Mouse (Mus musculus) forebrain, embryonic 12.5 days (tissue): ENCODE results near the gene Misp. TPM values are rescaled to one million over a fixed set of nuclear protein-coding genes. Genes with fewer than 3 reads are reported as not detected.
A peak's percentile ranks its signal among the peaks of the same experiment; 100 is the strongest.

ENCODE experiments used
- ATAC-seq: fragments of 200-750 bp; cut with Nextera tagmentation; 2 replicates; pipeline ENCODE4 v1.8.0; 2017; ENCODE audit warnings: moderate TSS enrichment; ENCODE audit not compliant: low FRiP score
- H3K27ac ChIP-seq: fragments of 300-500 bp; sonication (generic); 2 replicates; pipeline ENCODE4 v1.5.1; 2016; ENCODE audit warnings: mild to moderate bottlenecking
- H3K27me3 ChIP-seq: fragments of 300-500 bp; sonication (generic); 2 replicates; pipeline ENCODE4 v1.6.1; 2016; ENCODE audit warnings: mild to moderate bottlenecking
- H3K36me3 ChIP-seq: fragments of 300-500 bp; sonication (generic); replicated peaks from 2 replicates; pipeline ENCODE4 v1.6.1; 2016; ENCODE audit warnings: mild to moderate bottlenecking
- H3K4me1 ChIP-seq: fragments of 300-500 bp; sonication (generic); 2 replicates; pipeline ENCODE4 v1.6.1; 2016
- H3K4me2 ChIP-seq: fragments of 300-500 bp; sonication (generic); 2 replicates; pipeline ENCODE4 v1.6.1; 2016; ENCODE audit warnings: mild to moderate bottlenecking, moderate library complexity
- H3K4me3 ChIP-seq: fragments of 300-500 bp; sonication (generic); replicated peaks from 2 replicates; pipeline ENCODE4 v1.5.1; 2016; ENCODE audit warnings: mild to moderate bottlenecking
- H3K9ac ChIP-seq: fragments of 300-500 bp; sonication (generic); 2 replicates; pipeline ENCODE4 v1.6.1; 2016; ENCODE audit warnings: mild to moderate bottlenecking
- H3K9me3 ChIP-seq: fragments of 300-500 bp; sonication (generic); 2 replicates; pipeline ENCODE4 v1.6.1; 2016
- WGBS: fragments of 180-500 bp; shearing (Covaris S2); methylation state at CpG from one replicate; pipeline ENCODE4 v1.1.7; 2016; 5-methylcytosine and 5-hydroxymethylcytosine counted together
- polyA plus RNA-seq: library from polyadenylated mRNA; unstranded; fragments of >200 nt; fragmentation: Nextera tagmentation; extraction: Ambion mirVana; gene quantifications from 2 replicates; pipeline ENCODE4 v1.2.1, GENCODE M21; 2016

Gene Misp
- polyA plus RNA-seq, 1 experiment from 2014 or later: 1.1 TPM

DNA sequence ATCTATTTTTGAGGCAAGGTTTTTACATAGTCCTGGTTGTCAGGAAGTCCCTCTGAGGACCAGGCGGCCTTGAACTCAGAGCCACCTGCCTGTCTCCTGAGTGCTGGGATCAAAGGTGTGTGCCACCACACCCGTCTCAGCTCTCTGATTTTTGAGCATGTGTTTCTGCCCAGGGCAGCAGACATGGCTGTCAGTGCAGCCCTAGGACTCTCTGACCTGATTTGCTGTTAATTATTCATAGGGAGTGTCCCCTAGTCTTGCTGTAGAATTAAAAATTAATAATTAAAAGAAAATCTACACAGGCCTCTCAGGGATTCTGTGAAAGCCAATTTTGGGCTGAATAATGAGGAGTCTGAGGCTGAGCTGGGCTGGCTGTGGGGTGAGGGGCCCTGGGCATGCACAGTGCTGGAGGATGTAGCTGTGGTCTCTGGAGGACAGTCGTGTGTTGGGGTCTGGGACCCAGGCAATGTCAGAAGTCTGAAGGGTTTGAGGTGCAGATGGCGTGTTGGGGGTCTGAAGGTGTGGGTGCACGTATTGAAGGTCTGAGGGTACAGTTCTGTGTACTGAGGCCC lies 6.4 kb upstream of the Misp start:
- WGBS: 82% methylated on average over 5 of the region's 5 CpGs
- peaks cover 77% of the 10 kb centered on the region for H3K36me3 ChIP-seq
- H3K9me3 ChIP-seq: no peaks in the 10 kb centered on the region
- H3K4me1 ChIP-seq: peaks cover 7% of the 10 kb centered on the region; the same call in 1 of the 2 replicates
- no peak for ATAC-seq
- H3K9ac ChIP-seq: no peak overlapping the region
- no peak overlapping the region for H3K4me2 ChIP-seq
- H3K4me3 ChIP-seq: no peak overlapping the region
- H3K27ac ChIP-seq: no peak overlapping the region
- H3K27me3 ChIP-seq: no peaks in the 10 kb centered on the region

DNA sequence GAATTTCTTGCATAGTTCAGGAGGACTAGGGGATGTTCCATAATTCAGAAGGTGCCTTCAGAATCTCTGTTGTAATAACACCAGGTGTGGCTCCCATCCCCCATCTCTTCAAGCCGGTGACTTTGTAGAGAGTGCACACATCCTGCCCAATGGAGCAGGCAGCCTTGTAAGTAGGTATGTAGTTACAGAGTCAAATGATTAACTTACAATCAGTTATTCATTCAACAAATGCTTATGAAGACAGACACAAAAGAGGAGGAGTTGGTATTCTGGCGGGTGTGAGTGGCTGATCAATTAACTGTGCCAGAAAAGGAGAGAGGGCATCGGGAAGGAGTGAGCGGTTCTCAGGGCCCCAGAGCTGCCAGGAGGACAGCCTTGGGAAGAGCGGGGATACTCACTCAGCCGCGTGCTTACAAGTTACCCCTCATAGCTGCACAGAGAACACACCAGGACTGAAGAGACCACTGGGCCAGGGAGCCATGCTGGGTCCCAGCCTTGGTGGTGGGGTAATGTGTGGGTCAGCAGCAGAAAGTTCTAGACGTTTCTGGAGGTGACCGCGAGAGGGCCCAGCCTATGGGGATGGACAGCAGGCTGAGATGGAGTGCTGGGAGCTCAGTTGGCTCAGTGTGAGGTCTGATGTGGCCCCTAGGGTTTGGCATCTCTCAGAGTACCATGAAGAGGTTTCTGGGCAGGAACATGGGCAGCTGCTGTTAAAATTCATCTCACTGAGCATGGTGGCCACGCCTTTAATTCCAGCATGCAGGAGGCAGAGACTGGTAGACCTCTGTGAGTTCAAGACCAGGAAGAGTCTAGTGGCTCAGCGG lies 4.9 kb upstream of the Misp start:
- H3K4me1 ChIP-seq: peaks cover 7% of the 10 kb centered on the region; the same call in 1 of the 2 replicates
- H3K27ac ChIP-seq: no peak overlapping the region
- H3K36me3 ChIP-seq: peaks cover 75% of the 10 kb centered on the region
- no peak overlapping the region for H3K4me3 ChIP-seq
- ATAC-seq: no peak
- H3K9me3 ChIP-seq: no peaks in the 10 kb centered on the region
- H3K4me2 ChIP-seq: no peak overlapping the region
- H3K27me3 ChIP-seq: no peaks in the 10 kb centered on the region
- no peak overlapping the region for H3K9ac ChIP-seq
- 87% methylated on average over 12 of the region's 12 CpGs for WGBS

DNA sequence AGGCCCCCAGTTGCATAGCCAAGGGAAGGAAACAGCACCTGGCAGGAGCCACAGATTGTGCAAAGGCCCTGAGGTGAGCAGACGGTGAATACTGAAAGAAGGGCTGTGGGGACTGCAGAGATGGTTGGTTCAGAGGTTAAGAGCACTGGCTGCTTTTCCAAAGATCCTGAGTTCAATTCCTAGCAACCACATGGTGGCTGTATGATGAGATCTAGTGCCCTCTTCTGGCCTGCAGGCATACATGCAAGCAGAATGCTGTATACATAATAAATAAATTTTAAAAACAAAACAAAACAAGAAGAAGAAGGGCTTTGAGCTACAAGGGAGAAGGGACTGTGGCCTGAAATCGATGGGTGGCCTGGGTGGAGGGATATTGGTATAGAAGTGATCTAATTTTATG lies 3.7 kb upstream of the Misp start:
- H3K4me3 ChIP-seq: no peak overlapping the region
- H3K4me1 ChIP-seq: peaks cover 10% of the 10 kb centered on the region
- no peaks in the 10 kb centered on the region for H3K27me3 ChIP-seq
- no peaks in the 10 kb centered on the region for H3K9me3 ChIP-seq
- H3K36me3 ChIP-seq: peaks cover 65% of the 10 kb centered on the region
- WGBS: 71% methylated on average over 2 of the region's 2 CpGs
- H3K4me2 ChIP-seq: no peak overlapping the region
- ATAC-seq: no peak
- no peak overlapping the region for H3K9ac ChIP-seq
- no peak overlapping the region for H3K27ac ChIP-seq

DNA sequence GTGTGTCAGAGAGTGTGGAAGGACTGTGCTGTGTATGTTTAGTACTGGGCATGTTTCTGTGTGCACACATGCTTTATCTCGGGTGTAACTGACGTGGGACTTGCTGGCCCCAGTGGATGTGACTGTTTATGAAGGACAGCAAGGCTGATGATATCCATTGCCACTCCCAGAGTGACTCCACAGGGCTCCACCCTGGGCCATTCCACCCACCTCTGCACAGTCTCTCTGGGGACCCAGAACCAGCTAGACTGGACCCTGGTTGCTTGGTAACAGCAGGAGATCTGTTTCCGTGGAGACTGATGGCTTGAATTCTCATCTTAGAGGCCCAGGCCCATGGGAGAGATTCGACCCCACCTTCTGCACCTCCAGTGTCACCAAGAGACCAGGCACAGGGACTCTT lies 2.6 kb upstream of the Misp start:
- no peak overlapping the region for H3K9ac ChIP-seq
- H3K9me3 ChIP-seq: no peaks in the 10 kb centered on the region
- ATAC-seq: no peak
- WGBS: 72% methylated on average over 4 of the region's 4 CpGs
- no peak overlapping the region for H3K4me3 ChIP-seq
- H3K4me1 ChIP-seq: peaks cover 15% of the 10 kb centered on the region
- no peak overlapping the region for H3K27ac ChIP-seq
- H3K27me3 ChIP-seq: no peaks in the 10 kb centered on the region; the same call in 1 of the 2 replicates
- no peak overlapping the region for H3K4me2 ChIP-seq
- peaks cover 57% of the 10 kb centered on the region for H3K36me3 ChIP-seq

DNA sequence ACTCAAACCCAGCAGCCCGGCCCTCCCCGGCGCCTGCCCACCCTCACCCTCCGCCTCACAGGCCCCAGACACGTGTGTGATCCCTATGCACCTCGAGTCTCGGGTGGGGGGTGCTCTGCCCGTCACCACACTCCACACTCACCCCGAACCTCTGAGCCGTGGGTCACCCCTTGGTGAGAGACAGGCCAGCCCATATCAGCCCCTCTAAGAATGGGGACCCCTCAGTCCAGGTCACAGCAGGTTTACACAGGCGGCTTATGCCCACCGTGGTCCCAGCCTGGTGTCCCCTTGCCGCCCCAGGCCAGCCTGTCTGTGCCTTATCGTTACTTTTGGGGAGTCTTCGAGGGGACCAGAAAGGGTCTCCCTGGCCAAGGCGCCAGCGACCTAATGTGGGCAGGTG lies 1.2 kb upstream of the Misp start:
- H3K36me3 ChIP-seq: peaks cover 57% of the 10 kb centered on the region
- H3K9ac ChIP-seq: no peak overlapping the region
- no peak overlapping the region for H3K4me3 ChIP-seq
- H3K9me3 ChIP-seq: no peaks in the 10 kb centered on the region
- peaks cover 15% of the 10 kb centered on the region for H3K4me1 ChIP-seq
- H3K4me2 ChIP-seq: no peak overlapping the region
- H3K27me3 ChIP-seq: no peaks in the 10 kb centered on the region; the same call in 1 of the 2 replicates
- WGBS: 92% methylated on average over 17 of the region's 17 CpGs
- H3K27ac ChIP-seq: no peak overlapping the region
- ATAC-seq: no peak

DNA sequence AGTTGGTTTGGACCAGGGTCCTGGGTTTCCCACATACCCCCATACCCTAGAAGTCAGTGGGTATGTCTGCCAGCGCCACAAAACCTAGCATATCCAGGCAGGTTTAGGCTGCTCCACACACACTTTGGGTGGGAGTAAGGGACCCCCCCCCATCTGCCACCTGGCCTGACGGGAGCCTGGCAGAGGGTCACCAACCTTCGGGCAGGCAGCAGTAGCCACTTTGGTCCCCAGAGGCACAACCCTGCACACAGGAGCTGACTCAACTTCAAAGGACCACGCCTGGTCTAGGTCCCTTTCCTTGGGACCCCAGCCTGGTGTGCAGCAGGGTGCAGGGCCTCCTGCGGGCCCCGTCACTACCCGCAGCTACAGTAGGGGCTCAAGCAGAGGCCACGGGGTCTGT lies 512 bp upstream of the Misp start:
- Histone ChIP-seq H3K4me1 (peaks cover 15% of the 10 kb centered on the region), H3K4me2 (no peak overlapping the region), H3K36me3 (peaks cover 52% of the 10 kb centered on the region), H3K27ac (no peak overlapping the region), H3K9ac (no peak overlapping the region), H3K27me3 (no peaks in the 10 kb centered on the region; the same call in 1 of the 2 replicates), H3K9me3 (no peaks in the 10 kb centered on the region), H3K4me3 (no peak overlapping the region)
- WGBS: 90% methylated on average over 8 of the region's 8 CpGs
- no peak for ATAC-seq

DNA sequence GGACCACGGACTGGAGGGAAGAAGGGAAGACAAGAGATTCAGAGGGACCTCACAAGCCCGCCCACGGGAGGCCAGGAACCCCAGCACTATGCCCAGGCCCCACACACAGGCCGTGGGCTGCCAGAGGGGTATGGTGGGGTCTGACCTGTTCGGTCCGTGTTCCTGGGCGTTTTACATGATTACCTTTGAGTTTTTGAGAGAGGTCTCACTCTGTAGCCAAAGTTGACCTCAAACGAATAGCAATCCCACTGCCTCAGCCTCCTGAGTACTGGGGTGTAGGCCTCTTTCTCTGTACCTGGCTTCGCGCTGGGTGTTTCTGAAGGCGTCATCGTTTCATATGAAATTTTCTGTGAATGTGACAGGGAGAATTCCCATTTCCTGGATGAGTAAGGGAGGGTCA lies 942 bp downstream of the Misp start:
- WGBS: 84% methylated on average over 12 of the region's 12 CpGs
- Histone ChIP-seq H3K4me2 (no peak overlapping the region), H3K4me3 (no peak overlapping the region), H3K9me3 (no peaks in the 10 kb centered on the region), H3K9ac (0 out of 2 replicates have a peak overlapping the region, but pooled peaks have one; percentile 17), H3K27ac (no peak overlapping the region), H3K27me3 (no peaks in the 10 kb centered on the region; the same call in 1 of the 2 replicates), H3K4me1 (peaks cover 15% of the 10 kb centered on the region), H3K36me3 (peaks cover 38% of the 10 kb centered on the region)
- no peak for ATAC-seq

DNA sequence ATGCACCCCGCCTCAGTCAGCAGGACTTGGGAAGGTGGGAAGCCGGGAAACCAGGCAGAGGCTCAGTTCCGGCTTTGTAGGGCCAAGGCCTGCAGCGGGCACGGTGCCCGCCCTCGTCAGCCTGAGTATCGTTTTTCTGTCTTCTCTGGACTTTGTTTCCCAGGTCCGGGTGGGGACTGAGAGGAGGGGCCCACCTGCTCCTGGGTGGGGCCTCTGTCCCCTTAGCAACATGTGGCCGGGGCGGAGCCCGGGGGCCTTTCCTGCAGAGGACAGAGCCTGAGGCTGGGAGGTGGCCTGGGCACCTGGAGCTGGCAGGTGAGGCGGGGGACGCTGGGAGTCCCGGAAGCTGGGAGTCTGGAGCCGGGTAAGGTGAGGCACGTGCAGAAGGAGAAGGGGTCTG lies 1.6 kb downstream of the Misp start:
- H3K9ac ChIP-seq: 0 out of 2 replicates have a peak overlapping the region, but pooled peaks have one; percentile 17
- H3K27me3 ChIP-seq: no peaks in the 10 kb centered on the region; the same call in 1 of the 2 replicates
- peaks cover 15% of the 10 kb centered on the region for H3K4me1 ChIP-seq
- H3K4me2 ChIP-seq: no peak overlapping the region
- peak overlapping the region; percentile 53; the same call in 1 of the 2 replicates for H3K27ac ChIP-seq
- 0 out of 2 replicates have a peak overlapping the region, but pooled peaks have one; percentile 4 for H3K4me3 ChIP-seq
- WGBS: 32% methylated on average over 17 of the region's 17 CpGs
- 0 out of 2 replicates have a peak, but pooled peaks have one; percentile 5 for ATAC-seq
- peaks cover 32% of the 10 kb centered on the region for H3K36me3 ChIP-seq
- no peaks in the 10 kb centered on the region for H3K9me3 ChIP-seq

DNA sequence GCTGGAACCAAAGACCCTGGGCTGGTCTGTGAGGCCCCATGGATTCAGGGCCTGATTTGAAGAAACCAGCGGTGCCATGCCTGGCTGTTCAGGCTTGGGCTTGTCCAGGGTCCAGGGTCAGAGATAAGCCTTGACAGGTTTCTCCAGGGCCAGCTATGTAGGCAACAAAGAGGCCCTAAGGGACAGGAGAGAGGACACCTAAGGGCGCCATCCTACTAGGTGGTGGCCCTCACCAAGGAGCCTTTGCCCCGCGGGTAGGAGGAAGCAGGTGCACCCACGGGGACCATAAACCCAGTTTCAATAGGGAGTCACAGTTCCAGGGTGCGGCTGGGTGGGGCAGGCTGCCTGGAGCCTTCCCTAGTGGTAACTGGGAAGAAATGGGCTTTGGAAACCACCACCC lies 2.2 kb downstream of the Misp start:
- no peak for ATAC-seq
- no peak overlapping the region for H3K4me2 ChIP-seq
- H3K27me3 ChIP-seq: no peaks in the 10 kb centered on the region; the same call in 1 of the 2 replicates
- no peak overlapping the region for H3K27ac ChIP-seq
- peaks cover 28% of the 10 kb centered on the region for H3K36me3 ChIP-seq
- H3K9ac ChIP-seq: no peak overlapping the region
- peaks cover 13% of the 10 kb centered on the region for H3K4me1 ChIP-seq
- H3K4me3 ChIP-seq: no peak overlapping the region
- H3K9me3 ChIP-seq: no peaks in the 10 kb centered on the region
- WGBS: 80% methylated on average over 6 of the region's 6 CpGs

DNA sequence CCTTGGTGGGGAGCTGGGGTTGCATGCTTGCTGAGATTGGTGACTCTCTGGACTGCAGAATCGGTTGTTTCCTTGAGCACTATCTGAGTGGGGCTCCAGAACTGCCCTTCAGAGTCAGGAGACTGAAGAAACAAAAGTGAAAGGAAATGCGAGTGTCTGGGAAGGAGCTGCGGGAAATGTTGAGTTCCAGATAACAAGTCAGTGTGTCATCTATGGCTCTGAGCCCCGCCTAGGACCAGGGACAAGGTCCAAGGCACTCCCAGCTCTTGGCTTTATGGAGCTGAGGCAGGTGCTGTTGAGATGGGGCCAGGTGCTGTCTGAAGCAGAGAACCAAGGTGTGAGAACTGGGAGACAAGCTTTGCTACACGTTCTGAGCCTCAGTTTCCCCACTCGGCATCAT lies 3.6 kb downstream of the Misp start:
- no peak for ATAC-seq
- WGBS: 76% methylated on average over 6 of the region's 6 CpGs
- H3K4me3 ChIP-seq: no peak overlapping the region

DNA sequence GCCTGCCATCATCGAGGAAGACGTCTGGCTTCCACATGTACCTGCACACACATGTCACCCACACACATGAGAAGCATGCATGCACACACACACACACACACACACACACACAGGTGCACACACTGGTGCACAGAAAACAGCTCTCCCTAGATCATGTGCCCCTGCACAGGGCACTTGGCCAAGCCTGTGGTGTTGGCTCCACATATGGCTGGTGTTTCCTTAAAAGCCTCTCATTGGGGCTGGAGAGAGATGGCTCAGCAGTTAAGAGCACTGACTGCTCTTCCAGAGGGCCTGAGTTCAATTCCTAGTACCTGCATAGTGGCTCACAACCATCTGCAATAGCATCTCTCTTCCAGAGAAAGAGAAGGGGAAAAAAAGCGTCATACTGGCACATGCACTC lies 10.8 kb downstream of the Misp start:
- no peaks in the 10 kb centered on the region for H3K9me3 ChIP-seq
- no peak overlapping the region for H3K27ac ChIP-seq
- no peak overlapping the region for H3K4me3 ChIP-seq
- H3K9ac ChIP-seq: no peak overlapping the region
- peaks cover 2% of the 10 kb centered on the region; the same call in 1 of the 2 replicates for H3K27me3 ChIP-seq
- 89% methylated on average over 3 of the region's 3 CpGs for WGBS
- H3K4me1 ChIP-seq: no peaks in the 10 kb centered on the region
- ATAC-seq: no peak
- H3K36me3 ChIP-seq: no peaks in the 10 kb centered on the region
- no peak overlapping the region for H3K4me2 ChIP-seq

More for the DNA sequence above, 3.6 kb downstream of the Misp start:
- Histone ChIP-seq H3K36me3 (peaks cover 14% of the 10 kb centered on the region), H3K27me3 (peaks cover 2% of the 10 kb centered on the region; the same call in 1 of the 2 replicates), H3K27ac (no peak overlapping the region), H3K9me3 (no peaks in the 10 kb centered on the region), H3K9ac (no peak overlapping the region), H3K4me1 (peaks cover 7% of the 10 kb centered on the region; the same call in 1 of the 2 replicates), H3K4me2 (no peak overlapping the region)

DNA sequence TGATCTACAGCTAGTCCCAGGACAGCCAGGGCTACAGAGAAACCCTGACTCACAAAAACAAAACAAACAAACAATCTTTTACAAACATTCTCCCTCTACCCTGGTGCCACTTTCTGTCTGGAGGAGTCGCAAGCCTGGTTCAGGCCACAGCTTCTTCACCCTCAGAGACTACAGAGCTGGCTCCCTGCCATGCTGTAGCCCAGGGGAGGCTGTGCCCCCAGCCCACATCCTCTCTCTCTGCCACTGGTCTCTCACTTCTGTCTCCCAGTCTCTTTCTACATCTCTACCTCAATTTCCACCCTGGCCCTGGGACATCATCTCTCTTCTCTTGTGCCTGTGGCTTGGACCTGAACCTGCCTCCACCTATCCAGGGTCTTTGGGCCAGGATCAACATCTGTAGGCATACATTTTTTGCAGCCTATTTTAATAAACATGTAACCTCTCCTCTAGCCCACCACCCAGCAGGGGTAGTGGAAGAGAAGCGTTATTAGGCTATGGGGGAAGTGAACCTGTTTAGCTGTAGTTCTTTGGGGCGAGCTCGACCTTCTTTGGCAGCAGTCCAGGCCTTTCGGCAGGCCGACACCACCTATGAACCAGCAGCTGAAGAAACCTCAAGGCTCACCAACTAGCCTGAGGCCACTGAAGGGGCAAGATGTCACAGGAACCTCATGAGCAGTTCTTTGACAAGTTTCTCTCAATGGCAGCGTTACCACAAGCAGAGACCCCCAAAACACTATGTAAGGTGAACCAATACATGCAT lies 11.4 kb downstream of the Misp start:
- no peak for ATAC-seq
- H3K36me3 ChIP-seq: no peaks in the 10 kb centered on the region
- H3K4me3 ChIP-seq: no peak overlapping the region
- H3K27me3 ChIP-seq: peaks cover 2% of the 10 kb centered on the region; the same call in 1 of the 2 replicates
- H3K4me2 ChIP-seq: no peak overlapping the region
- H3K9me3 ChIP-seq: no peaks in the 10 kb centered on the region
- H3K9ac ChIP-seq: no peak overlapping the region
- 76% methylated on average over 7 of the region's 7 CpGs for WGBS
- no peaks in the 10 kb centered on the region for H3K4me1 ChIP-seq
- H3K27ac ChIP-seq: no peak overlapping the region
